Mouse (Mus musculus) left cerebral cortex, postnatal 4 days (tissue): ENCODE results near the gene Zcchc8. TPM values are rescaled to one million over a fixed set of nuclear protein-coding genes. Genes with fewer than 3 reads are reported as not detected.

Source experiments
- DNase-seq: peaks from one replicate; pipeline ENCODE4 v3.0.0-alpha.2; 2022
- intact Hi-C: fragments of 180-260 bp; cut with DNase I; formaldehyde crosslinking; loops from one replicate; pipeline ENCODE4 v1.15.1; 2025
- total RNA-seq, 2 experiments: library from RNA; stranded (reverse); gene quantifications; 2 replicates each; pipeline ENCODE4 v1.2.3; 2021

The Zcchc8 gene
- total RNA-seq, 2 experiments from 2014 or later: 66.3 to 70.9 TPM

DNA sequence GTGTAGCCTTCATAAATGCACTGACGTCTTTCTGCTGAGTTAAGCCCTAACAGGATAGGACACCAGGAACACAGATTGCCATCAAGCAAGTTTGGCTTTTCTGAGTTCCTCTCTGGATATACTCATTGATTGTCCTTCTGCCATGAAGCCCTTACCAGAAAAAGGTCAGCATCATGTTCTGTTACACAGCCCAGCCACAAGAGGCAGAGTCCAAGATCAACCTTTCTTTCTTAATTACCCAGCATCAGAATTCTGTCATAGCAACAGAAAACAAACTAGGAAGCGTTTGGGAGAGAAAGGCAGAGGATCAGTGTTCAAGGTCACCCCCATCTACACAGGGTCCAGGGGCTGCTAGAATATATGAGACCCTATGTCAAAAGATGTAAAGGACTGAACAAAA is 70.1 kb downstream of the Zcchc8 start:
- intact Hi-C loops: no loop called here
- DNase-seq: no peak

Other genes with a start within 250 kb of the Zcchc8 start
- gene Lrrc43, start 231.8 kb downstream of the Zcchc8 start, total RNA-seq: 1 to 10 TPM; 1.3 to 1.7 TPM
- not detected for gene Il31, start 231.6 kb downstream of the Zcchc8 start, total RNA-seq
- gene B3gnt4, start 210.6 kb downstream of the Zcchc8 start, total RNA-seq: 1 to 10 TPM; 1.5 to 2.4 TPM
- 10 to 100 TPM; 42.1 to 47.8 TPM for gene Diablo, start 196.9 kb downstream of the Zcchc8 start, total RNA-seq
- gene Gm49027, start 195.6 kb downstream of the Zcchc8 start, total RNA-seq: 1 to 10 TPM; 6.4 to 8.3 TPM
- 10 to 100 TPM; 71.2 to 83.2 TPM for gene Vps33a, start 148.1 kb downstream of the Zcchc8 start, total RNA-seq
- gene Clip1, start 36.5 kb downstream of the Zcchc8 start, total RNA-seq: 100 to 1,000 TPM; 154 to 158 TPM
- 10 to 100 TPM; 94.9 to 95.1 TPM for gene Rsrc2, start 28.3 kb upstream of the Zcchc8 start, total RNA-seq
- 1 to 10 TPM; 7.8 to 8.8 TPM for gene Kntc1, start 28.6 kb upstream of the Zcchc8 start, total RNA-seq
- gene Hcar2, start 144.4 kb upstream of the Zcchc8 start, total RNA-seq: not detected
- 1 to 10 TPM in 1 of 2 experiments, under 1 TPM in 1; 0.54 to 1.1 TPM for gene Hcar1, start 158.9 kb upstream of the Zcchc8 start, total RNA-seq
- 10 to 100 TPM; 69.6 to 75.8 TPM for gene Denr, start 186.1 kb upstream of the Zcchc8 start, total RNA-seq
- gene Gm43518, start 206.3 kb upstream of the Zcchc8 start, total RNA-seq: 1 to 10 TPM; 1.2 to 1.3 TPM
- 1 to 10 TPM; 1.9 to 4.8 TPM for gene Ccdc62, start 209.6 kb upstream of the Zcchc8 start, total RNA-seq